Mouse (Mus musculus) frontal cortex, adult (tissue): ENCODE measurements at regions not wholly inside any gene's neighbourhood (a gene's known extent, or its start where the extent isn't known, plus 50 kb on each side); places are given as distances from the start of the nearest gene placed in this dataset.

Experiments used
- ATAC-seq: cut with Nextera tagmentation; 2 replicates; pipeline ENCODE4 v1.9.2; 2017; ENCODE audit warnings: mild to moderate bottlenecking, moderate library complexity, mixed read lengths; ENCODE audit not compliant: low TSS enrichment

GRCm38 (mm10) chr4:38072663-38073062 lies 1121.1 kb upstream of the Lingo2 start:
- no peak for ATAC-seq

DNA sequence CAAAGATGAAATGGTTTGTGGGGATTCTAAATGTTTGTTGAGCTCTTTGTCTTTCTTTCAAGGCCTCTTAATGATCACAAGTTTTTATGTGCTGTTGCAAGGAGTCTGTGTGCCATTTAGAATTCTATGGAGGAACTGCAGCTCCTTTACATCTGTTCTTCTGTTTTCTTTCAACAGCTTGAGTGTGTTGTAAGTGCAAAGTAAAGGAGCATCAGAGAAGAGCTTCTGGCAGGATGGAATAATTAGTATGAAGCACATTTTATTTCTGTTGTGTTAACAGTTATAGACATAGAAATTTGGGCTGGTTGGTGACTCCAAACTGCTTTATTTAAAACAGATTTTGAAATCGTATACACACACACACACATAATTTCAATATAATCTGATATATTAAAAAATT lies 1079.8 kb upstream of the Lingo2 start:
- ATAC-seq: peak; percentile 92
